Mouse (Mus musculus) intestine, embryonic 14.5 days (tissue): ENCODE data around the gene Ero1lb. TPM values are rescaled to one million over a fixed set of nuclear protein-coding genes. Genes with fewer than 3 reads are reported as not detected.
A peak's percentile ranks its signal among the peaks of the same experiment; 100 is the strongest.
"Not testable (repeated sequence)": the region's sequence is repeated elsewhere in the genome, so short reads cannot be mapped to it uniquely, and the experiment has no call there.

ENCODE experiments used
- ATAC-seq: fragments of 200-750 bp; cut with Nextera tagmentation; replicated peaks from 2 replicates; pipeline ENCODE4 v1.8.0; 2017; ENCODE audit warnings: low read depth, moderate number of reproducible peaks, moderate TSS enrichment, moderate library complexity; ENCODE audit not compliant: low FRiP score, low TSS enrichment
- DNase-seq: peaks from one replicate; pipeline ENCODE4 v3.0.0-alpha.2; 2018; ENCODE audit warnings: low spot score
- H3K27ac ChIP-seq: fragments of 300-500 bp; sonication (generic); 2 replicates; pipeline ENCODE4 v1.5.1; 2014; ENCODE audit warnings: low read depth, mild to moderate bottlenecking, control low read depth
- H3K27me3 ChIP-seq: fragments of 300-500 bp; sonication (generic); replicated peaks from 2 replicates; pipeline ENCODE4 v1.6.1; 2014; ENCODE audit warnings: low read length, control low read depth; ENCODE audit not compliant: control insufficient read depth, insufficient read depth
- H3K36me3 ChIP-seq: fragments of 300-500 bp; sonication (generic); 2 replicates; pipeline ENCODE4 v1.6.1; 2014; ENCODE audit warnings: low read length, control low read depth; ENCODE audit not compliant: control insufficient read depth, insufficient read depth
- H3K4me1 ChIP-seq: fragments of 300-500 bp; sonication (generic); replicated peaks from 2 replicates; pipeline ENCODE4 v1.6.1; 2014; ENCODE audit warnings: low read length, control low read depth, mixed read lengths; ENCODE audit not compliant: control insufficient read depth, insufficient read depth
- H3K4me2 ChIP-seq: fragments of 300-500 bp; sonication (generic); 2 replicates; pipeline ENCODE4 v1.6.1; 2014; ENCODE audit warnings: low read length
- H3K4me3 ChIP-seq: fragments of 300-500 bp; sonication (generic); 2 replicates; pipeline ENCODE4 v1.5.1; 2014; ENCODE audit warnings: low read depth, low read length, control low read depth, mixed read lengths
- H3K9ac ChIP-seq: fragments of 300-500 bp; sonication (generic); 2 replicates; pipeline ENCODE4 v1.6.1; 2014; ENCODE audit warnings: mild to moderate bottlenecking, low read length
- H3K9me3 ChIP-seq: fragments of 300-500 bp; sonication (generic); 2 replicates; pipeline ENCODE4 v1.6.1; 2016; ENCODE audit warnings: low read length, control low read depth; ENCODE audit not compliant: control insufficient read depth
- WGBS: fragments of 180-500 bp; shearing (Covaris S2); extraction: QIAGEN DNeasy Blood & Tissue Kit; methylation state at CpG from one replicate; pipeline ENCODE4 v1.1.7; 2014; 5-methylcytosine and 5-hydroxymethylcytosine counted together
- polyA plus RNA-seq: library from polyadenylated mRNA; unstranded; fragments of >200 nt; fragmentation: Nextera tagmentation; extraction: Ambion mirVana; gene quantifications from 2 replicates; pipeline ENCODE4 v1.2.1, GENCODE M21; 2014

Gene Ero1lb
- polyA plus RNA-seq, 1 experiment from 2014 or later: 6.7 TPM

GRCm38 (mm10) chr13:12634941-12635588 is 69.4 kb downstream of the Ero1lb start:
- H3K27ac ChIP-seq, H3K9ac ChIP-seq, H3K27me3 ChIP-seq, H3K36me3 ChIP-seq, DNase-seq, H3K4me2 ChIP-seq, H3K4me1 ChIP-seq, ATAC-seq, H3K9me3 ChIP-seq, H3K4me3 ChIP-seq: not testable (repeated sequence)
- WGBS: 100% methylated on average over 1 of the region's 6 CpGs

DNA sequence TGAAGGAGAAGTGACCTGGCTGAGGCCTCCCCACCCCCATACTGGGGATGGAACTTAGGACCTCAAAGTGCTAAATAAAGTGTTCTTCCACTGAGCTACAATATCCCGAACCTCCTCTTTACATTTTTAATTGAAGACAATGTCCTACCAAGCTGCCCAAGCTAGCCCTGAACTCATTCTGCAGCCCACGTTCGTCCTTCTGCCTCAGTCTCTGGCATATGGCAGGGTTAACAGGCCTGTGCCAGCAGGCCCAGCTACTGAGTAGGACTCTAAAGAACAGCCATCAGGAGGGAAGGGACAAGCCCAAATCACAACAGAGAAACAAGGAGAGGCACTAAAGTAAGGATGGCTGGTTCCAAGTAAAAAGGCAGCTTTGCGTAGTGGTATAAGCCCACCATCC is 77.1 kb downstream of the Ero1lb start:
- not testable (repeated sequence) for H3K9me3 ChIP-seq, H3K4me1 ChIP-seq, DNase-seq, H3K36me3 ChIP-seq, H3K4me3 ChIP-seq, H3K27me3 ChIP-seq, H3K27ac ChIP-seq, ATAC-seq, H3K9ac ChIP-seq, H3K4me2 ChIP-seq
- WGBS: 97% methylated on average over 3 of the region's 4 CpGs

- H3K4me3 ChIP-seq, DNase-seq, H3K36me3 ChIP-seq, H3K27ac ChIP-seq, H3K9ac ChIP-seq, H3K4me2 ChIP-seq, H3K4me1 ChIP-seq, ATAC-seq, H3K27me3 ChIP-seq, H3K9me3 ChIP-seq: not testable (repeated sequence)
- WGBS: 79% methylated on average over 5 of the region's 5 CpGs
These were observed 81.0 kb downstream of the Ero1lb start for GRCm38 (mm10) chr13:12646676-12647075.

GRCm38 (mm10) chr13:12650020-12650876 is 84.6 kb downstream of the Ero1lb start:
- Histone ChIP-seq H3K4me3 (peak overlapping the region; percentile 36), H3K4me2 (peak overlapping the region; percentile 42)
- not testable (repeated sequence) for H3K9me3 ChIP-seq, H3K27ac ChIP-seq, H3K4me1 ChIP-seq, H3K9ac ChIP-seq, H3K27me3 ChIP-seq, H3K36me3 ChIP-seq
- WGBS: 2% methylated on average over 38 of the region's 79 CpGs
- ATAC-seq: peak; percentile 90
- peak; percentile 73 for DNase-seq

GRCm38 (mm10) chr13:12650877-12651176 is 85.2 kb downstream of the Ero1lb start:
- ATAC-seq (peak; percentile 81; the same call in 1 of the 2 replicates), DNase-seq (peak; percentile 67)
- H3K9me3 ChIP-seq, H3K4me1 ChIP-seq, H3K27me3 ChIP-seq, H3K9ac ChIP-seq, H3K27ac ChIP-seq, H3K36me3 ChIP-seq: not testable (repeated sequence)
- 1% methylated on average over 10 of the region's 13 CpGs for WGBS
- H3K4me2 ChIP-seq: peak overlapping the region; percentile 42
- H3K4me3 ChIP-seq: peak overlapping the region; percentile 29

Other genes with a start within 250 kb of the Ero1lb start
- gene Actn2, start 225.1 kb upstream of the Ero1lb start, polyA plus RNA-seq: 0.34 and 0.39 TPM in 2 replicates
- 31.1 and 34.6 TPM in 2 replicates for gene Heatr1, start 170.8 kb upstream of the Ero1lb start, polyA plus RNA-seq
- 27.3 and 28.2 TPM in 2 replicates for gene Lgals8, start 100.9 kb upstream of the Ero1lb start, polyA plus RNA-seq
- 0.75 and 1.5 TPM in 2 replicates for gene Edaradd, start 45.4 kb upstream of the Ero1lb start, polyA plus RNA-seq
- gene Prl2c3, start 234.2 kb downstream of the Ero1lb start, polyA plus RNA-seq: 0.85 TPM in 1 of 2 replicates, not detected in the other